Mouse (Mus musculus): Measurements from ENCODE around the gene Gns.

Gns gene

DNA sequence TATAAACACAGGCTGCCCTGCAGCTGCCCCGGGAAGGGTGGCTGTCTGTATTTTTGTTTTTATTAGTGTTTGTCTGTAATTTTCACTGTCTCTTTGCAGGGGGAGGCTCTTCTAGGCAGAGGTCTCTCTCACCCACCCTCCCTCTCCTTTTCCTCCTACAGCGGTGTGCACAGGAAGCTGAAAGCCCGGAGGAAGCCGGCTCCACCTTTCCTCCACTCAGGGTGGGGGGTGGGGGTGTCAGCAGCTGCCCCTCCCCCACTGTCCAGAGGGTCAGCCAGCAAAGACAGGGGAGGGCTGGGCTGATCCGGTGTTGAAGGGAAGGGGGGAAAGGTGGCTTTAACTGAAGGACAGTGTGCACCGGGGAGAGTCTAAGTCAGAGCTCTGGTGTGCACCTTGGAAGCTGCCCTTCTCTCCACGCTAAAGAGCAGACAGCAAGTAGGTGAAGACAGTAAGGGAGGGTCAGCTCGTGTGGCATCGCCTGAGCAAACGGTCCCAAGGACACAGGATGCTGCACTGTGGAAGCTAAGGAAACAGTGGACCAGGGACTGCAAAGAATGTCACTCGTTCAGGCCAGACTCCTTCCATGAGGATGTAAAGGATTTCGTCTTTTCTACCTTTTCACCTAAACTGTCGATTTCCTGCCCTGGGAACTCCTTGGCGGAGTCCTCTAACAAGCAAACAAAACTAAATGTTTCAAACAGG, 65.2 kb downstream of the Gns start:
- DNase-seq (ENCODE audit: extremely low spot score), result peak; percentile 51

DNA sequence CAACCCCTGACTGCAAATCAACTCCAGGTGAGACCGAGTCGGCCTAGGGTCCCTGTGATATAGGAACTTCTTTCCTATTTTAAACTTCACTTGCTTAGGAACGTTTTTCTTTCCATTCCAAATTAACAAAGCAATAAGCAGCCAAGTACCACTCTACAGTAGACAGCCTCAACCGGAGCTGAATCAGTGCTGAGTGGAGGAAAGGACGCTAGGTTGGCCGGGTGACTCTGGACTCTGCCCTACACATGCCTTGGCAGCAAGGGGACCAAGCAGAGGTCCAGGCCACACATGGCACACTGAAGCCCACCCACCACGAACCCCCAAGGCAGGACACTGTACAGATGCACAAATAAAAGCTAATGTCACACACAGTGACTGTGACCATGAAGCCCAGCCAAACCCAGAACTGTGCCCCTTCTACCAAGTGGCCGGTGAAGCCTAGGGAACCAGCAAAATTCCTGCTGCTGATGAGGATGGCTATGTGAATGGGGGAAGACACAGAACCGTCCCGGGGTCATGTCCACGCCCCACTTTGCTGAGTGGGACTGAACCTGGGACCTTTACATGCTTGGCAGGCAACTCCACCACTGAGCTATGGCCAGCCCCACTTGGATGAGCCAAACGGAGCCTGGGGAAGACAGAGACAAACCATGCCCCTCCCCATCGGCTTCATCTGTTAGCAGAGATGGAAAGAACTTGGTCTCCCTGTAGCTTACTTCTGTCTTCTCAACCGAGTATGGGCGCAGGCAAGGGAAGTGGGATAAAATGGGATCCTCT, 66.1 kb downstream of the Gns start:
- DNase-seq (ENCODE audit: extremely low spot score), result no peak

DNA sequence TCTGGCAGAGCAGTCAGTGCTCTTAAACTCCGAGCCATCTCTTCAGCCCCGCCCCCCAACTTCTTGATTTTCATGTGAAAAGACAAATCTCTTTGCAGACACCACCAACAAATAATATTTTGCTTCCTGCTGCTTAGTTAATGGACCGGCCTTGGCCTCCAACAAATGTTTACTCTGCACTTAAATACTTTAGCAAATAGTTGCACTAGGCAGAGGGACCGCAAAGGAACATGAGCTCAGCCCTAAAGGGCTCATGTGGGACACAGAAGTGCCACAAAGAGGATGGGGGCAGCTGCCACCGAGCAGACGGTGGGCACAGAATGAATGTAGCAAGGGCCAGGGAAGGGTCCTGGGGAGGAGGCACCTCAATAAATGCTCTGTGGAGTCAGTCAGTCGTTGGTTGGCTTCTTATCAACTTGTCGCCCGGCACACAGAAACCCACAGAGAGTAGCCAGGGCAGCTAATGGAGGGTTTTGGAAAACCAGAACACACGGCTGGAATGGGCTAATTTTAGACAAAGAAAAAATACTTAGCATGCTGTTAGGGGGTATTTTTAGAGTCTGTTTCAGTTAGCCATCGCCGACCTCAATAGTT, 67.2 kb downstream of the Gns start:
- DNase-seq (ENCODE audit: extremely low spot score), result no peak

DNA sequence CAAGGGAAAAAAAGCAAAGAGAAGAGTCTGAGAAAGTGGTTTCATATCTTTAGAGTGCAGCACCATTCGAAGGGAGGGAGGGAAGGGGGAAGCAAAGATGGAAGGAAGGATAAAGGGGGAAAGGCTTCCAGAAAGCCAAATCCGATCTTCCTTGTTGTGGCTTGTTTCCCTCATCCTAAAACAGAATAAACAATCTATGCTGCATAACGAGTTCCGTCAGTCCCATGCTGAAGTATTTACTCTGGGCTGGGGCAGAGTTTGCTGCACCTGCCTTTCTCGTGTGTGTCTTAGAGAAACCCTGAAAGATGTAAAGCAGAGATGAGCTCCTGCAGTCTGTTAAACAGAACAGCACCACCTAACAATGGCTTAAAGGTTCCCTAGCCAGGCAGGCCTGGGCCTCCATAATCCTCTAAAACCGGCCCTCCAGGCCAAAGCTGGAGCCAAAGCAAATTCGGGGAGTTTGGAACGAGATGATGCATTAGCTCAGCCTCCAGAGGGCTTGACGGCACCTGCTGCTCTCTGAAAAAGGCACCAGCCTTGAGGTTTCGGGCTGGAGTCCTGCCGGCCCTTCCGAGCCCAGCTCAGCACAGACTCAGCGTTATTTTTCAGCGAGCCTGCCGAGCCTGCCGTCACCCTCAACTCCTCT, 67.9 kb downstream of the Gns start:
- no peak for DNase-seq (ENCODE audit: extremely low spot score)

DNA sequence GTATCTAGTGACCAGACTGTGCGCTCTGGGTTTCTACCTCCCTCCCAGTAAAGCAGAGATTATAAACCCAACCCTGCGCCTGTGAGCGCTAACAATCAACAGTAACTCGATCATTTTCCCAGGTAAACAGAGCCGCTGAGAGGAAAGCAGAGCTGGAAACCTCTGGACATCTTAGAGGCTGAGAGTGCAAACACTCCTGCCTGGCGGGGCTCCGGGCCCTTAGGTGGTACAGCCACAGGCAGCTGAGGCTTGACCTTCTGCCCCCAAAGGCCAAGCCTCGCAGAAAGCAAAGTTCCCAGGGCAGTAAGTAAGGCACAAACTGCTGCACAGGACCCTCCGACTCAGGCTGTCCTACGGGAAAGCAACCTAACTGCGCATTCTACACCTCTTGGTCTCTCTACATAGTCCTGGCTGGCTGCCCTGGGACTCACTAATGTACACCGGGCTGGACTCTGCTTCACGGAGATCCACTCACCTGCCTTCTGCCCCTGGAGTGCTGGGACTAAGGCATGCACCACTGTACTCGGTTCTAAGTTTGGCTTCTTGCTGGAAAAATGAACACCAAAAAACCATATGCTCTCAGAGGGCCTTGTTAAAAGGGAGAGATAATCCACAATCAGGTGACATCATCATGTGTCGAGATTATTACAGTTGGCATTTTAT, 69.7 kb downstream of the Gns start:
- DNase-seq (ENCODE audit: extremely low spot score), result no peak

DNA sequence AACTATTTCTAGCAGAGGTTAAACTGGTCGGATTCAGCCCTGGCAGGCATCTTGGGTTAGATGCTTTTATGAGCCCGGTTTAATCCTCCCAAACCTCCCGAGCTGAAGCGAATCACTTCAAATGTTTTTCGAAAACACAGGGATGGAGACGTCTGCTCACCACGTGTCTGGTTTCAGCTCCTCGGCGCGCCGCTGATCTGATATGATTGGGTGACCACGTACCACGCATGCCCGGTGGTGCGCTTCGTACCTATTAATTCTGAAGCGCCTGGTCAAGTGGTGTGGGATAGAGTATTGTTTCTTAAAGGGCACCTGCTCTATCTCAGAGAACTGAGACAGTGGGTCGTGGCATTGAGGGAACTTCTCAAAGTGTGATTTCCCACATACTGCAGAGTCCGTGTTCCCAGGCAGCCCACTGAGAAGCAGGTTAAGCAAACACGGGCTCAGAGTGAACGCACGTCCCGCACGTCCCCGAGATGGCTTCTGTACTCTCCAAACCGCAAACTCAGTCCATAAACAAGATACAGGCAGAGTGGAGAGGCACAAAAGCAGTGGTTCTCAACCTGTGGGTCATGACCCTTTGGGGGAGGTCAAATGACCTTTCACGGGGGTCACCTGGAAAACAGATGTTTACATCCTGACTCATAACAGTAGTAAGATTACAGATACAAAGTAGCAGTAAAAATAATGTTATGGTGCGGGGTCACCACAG, 70.8 kb downstream of the Gns start:
- DNase-seq (ENCODE audit: extremely low spot score), result no peak

DNA sequence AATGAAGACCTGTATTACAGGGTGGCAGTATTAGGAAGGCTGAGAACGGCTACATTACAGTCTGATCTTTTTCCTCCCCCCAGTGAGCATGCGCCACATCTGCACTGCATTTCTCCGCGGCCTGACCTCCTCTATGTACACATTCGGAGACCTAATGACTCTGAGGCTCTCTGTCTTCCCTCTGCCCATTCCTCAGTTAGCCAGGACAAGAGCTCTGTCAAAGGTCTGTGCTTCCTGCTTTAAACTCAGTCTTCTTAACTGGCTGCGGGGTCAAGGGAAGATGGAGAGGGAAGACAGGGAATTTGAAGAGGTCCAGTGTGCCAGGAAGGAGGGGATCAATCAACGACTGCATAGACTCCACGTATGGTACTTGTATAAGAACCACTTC, 71.4 kb downstream of the Gns start:
- peak; percentile 70 for DNase-seq (ENCODE audit: extremely low spot score)

DNA sequence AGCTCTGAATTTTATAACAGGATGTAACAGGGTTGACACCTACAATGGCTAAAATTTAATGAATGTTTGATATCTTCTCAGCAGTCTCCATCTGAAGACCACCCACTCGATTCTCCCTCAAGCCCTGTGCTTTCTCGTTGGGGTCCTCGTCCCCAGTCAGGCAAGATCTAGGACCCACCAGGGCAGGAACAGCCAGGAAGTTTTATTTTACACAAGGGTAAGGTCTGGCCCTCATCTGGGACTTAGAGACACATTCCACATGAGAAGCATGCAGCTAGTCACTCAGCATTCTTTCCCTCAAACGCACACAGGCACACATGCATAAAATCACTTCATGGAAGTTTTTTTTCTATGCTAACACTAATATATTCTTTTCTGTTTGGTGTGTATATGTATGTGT, 71.8 kb downstream of the Gns start:
- DNase-seq (ENCODE audit: extremely low spot score), result no peak

DNA sequence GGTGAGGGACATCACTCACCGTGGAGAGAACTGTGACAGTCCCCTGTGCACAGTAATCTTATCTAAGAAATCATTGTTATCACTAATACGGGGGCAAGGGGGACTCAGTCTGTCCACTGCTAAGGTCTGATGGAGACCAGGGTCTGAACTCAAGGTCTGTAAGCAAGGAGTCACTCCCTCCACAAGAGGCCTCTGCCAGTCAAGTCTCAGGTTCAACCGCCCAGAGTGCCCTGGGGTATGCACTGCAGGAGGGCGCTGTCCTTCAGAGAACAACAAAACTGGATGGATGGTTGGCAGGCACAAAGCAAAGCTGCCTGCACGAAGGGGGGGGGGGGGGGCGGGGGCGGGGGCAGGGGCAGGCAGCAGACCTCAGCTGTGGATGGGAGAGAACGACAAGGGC, 73.2 kb downstream of the Gns start:
- DNase-seq (ENCODE audit: extremely low spot score), result no peak

DNA sequence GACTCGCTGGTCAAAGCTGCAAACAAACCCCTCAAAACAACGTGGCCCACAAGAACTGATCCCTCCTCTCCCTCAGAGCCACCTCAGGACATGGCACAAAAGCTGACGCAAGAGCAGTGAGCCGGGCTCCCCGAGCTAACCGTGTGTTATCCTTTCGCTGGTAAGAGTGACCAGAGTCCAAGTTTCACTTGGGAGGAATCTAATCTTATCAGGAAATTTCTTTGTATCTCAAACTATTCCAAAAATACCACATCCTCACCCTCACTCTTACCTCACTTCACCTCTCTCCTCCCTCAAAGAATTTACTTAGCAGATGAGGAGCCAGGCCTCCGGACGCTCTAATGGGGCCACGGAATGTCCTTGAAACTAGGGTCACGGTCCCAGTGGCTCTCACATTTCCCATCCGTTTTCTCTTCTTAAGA, 74.4 kb downstream of the Gns start:
- DNase-seq (ENCODE audit: extremely low spot score), result no peak

DNA sequence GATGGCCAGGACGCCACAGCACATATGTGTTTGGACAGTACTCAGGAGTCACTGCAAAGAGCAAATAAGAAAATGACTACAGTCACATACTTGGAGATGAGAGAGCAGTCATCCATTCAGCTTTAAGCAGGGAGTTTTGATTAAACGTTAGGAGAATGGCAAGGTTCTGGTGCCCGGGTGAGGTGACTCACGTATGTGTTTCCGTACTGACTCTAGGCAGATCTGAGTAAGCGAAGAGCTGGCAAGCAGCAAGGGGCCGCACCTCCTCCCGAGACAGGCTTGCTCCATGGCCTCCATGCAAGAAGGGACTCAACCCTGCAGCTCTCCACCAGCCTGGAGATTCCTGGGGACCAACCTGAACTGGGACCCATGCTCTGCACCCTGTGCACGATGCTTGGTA, 78.9 kb downstream of the Gns start:
- no peak for DNase-seq (ENCODE audit: extremely low spot score)

DNA sequence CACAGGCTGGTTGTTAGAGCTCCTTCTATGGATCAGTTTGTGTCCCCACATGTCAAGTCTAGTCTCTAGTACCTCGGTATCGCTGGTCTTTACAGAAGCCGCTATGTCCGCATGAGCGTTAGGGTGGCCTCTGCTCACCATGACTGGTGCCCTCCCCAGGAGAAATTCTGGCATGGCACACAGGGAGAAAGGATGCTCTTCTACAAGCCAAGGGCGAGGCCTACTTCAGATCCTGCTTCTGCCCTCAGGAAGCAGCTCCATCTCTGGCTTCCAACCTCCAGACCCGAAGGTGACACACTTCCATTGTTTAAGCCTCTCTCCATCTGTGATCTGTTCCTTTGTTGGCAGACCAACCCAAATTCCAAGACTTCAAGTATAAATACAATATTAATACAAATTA, 79.3 kb downstream of the Gns start:
- DNase-seq (ENCODE audit: extremely low spot score), result no peak

DNA sequence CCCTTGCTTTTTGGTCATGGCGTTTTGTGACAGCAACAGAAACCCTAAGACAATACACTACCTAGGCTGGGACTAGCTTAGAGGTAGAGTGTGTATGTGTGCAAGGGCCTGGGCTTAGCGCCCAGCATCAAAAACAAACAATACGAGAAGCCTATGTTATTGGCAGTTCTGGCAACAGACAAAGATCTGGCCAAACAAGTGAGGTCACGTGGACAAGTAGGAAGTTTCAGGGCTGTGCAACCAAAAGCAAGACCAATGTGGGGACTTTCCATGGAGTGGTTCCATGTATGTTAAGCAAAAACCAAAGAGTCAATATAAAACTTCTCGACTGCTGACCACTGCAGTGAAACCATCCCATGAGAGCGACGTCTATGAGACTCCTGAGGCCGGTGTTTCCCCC, 80.9 kb downstream of the Gns start:
- no peak for DNase-seq (ENCODE audit: extremely low spot score)
